Mouse (Mus musculus): ENCODE data around the gene Rab11b. TPM values are rescaled to one million over a fixed set of nuclear protein-coding genes. Genes with fewer than 3 reads are reported as not detected.

Gene Rab11b
- polyA plus RNA-seq, 1 experiment: 57.9 TPM

- Histone ChIP-seq H3K27me3 (ENCODE audit: control insufficient read depth, insufficient read depth, low read length, poor library complexity, severe bottlenecking) (no peaks in the 10 kb centered on the region), H3K27ac (ENCODE audit: insufficient read depth, low read length) (no peak overlapping the region), H3K4me1 (ENCODE audit: control insufficient read depth, insufficient read depth, low read length) (peaks cover 10% of the 10 kb centered on the region), H3K4me3 (ENCODE audit: low read depth, low read length) (no peak overlapping the region), H3K9me3 (replicated peaks; ENCODE audit: control insufficient read depth, insufficient read depth, low read length, poor library complexity, severe bottlenecking) (no peaks in the 10 kb centered on the region), H3K9ac (ENCODE audit: low read depth, poor library complexity, severe bottlenecking) (no peak overlapping the region), H3K36me3 (ENCODE audit: control insufficient read depth, insufficient read depth, low read length, poor library complexity, severe bottlenecking) (no peaks in the 10 kb centered on the region; the same call in 1 of the 2 replicates)
- TF ChIP-seq POLR2A (IDR thresholded peaks at IDR 0.05; ENCODE audit: insufficient read depth, low read length) (no peak), CTCF (IDR thresholded peaks at IDR 0.05; ENCODE audit: low read depth, low read length) (no peak), EP300 (IDR thresholded peaks at IDR 0.05; ENCODE audit: insufficient read depth, low read depth, low read length) (no peak)
Observed at GRCm38 (mm10) chr17:33783408-33783807, 23.1 kb upstream of the Rab11b start.

GRCm38 (mm10) chr17:33782067-33782466, 21.7 kb upstream of the Rab11b start:
- Histone ChIP-seq H3K9ac (ENCODE audit: low read depth, poor library complexity, severe bottlenecking) (peak overlapping the region; percentile 37), H3K4me3 (ENCODE audit: low read depth, low read length) (peak overlapping the region; percentile 66), H3K27ac (ENCODE audit: insufficient read depth, low read length) (no peak overlapping the region), H3K4me1 (ENCODE audit: control insufficient read depth, insufficient read depth, low read length) (peaks cover 10% of the 10 kb centered on the region), H3K9me3 (replicated peaks; ENCODE audit: control insufficient read depth, insufficient read depth, low read length, poor library complexity, severe bottlenecking) (no peaks in the 10 kb centered on the region), H3K27me3 (ENCODE audit: control insufficient read depth, insufficient read depth, low read length, poor library complexity, severe bottlenecking) (no peaks in the 10 kb centered on the region), H3K36me3 (ENCODE audit: control insufficient read depth, insufficient read depth, low read length, poor library complexity, severe bottlenecking) (peaks cover 3% of the 10 kb centered on the region)
- no peak for TF ChIP-seq EP300 (IDR thresholded peaks at IDR 0.05; ENCODE audit: insufficient read depth, low read depth, low read length)
- TF ChIP-seq POLR2A (IDR thresholded peaks at IDR 0.05; ENCODE audit: insufficient read depth, low read length): no peak
- no peak for TF ChIP-seq CTCF (IDR thresholded peaks at IDR 0.05; ENCODE audit: low read depth, low read length)

- no peak for TF ChIP-seq POLR2A (IDR thresholded peaks at IDR 0.05; ENCODE audit: insufficient read depth, low read length)
- TF ChIP-seq CTCF (IDR thresholded peaks at IDR 0.05; ENCODE audit: low read depth, low read length): no peak
- TF ChIP-seq EP300 (IDR thresholded peaks at IDR 0.05; ENCODE audit: insufficient read depth, low read depth, low read length): no peak
- peaks cover 10% of the 10 kb centered on the region for H3K4me1 ChIP-seq (ENCODE audit: control insufficient read depth, insufficient read depth, low read length)
Observed at GRCm38 (mm10) chr17:33781124-33781977, 21.0 kb upstream of the Rab11b start, which contains the start of gene Angptl4. Gene Angptl4 (minus strand): TSS chr17:33781830.

GRCm38 (mm10) chr17:33780431-33780830, 20.1 kb upstream of the Rab11b start:
- no peaks in the 10 kb centered on the region for H3K27me3 ChIP-seq (ENCODE audit: control insufficient read depth, insufficient read depth, low read length, poor library complexity, severe bottlenecking)
- peaks cover 10% of the 10 kb centered on the region for H3K4me1 ChIP-seq (ENCODE audit: control insufficient read depth, insufficient read depth, low read length)
- H3K27ac ChIP-seq (ENCODE audit: insufficient read depth, low read length): no peak overlapping the region
- peak overlapping the region; percentile 66 for H3K4me3 ChIP-seq (ENCODE audit: low read depth, low read length)
- TF ChIP-seq POLR2A (IDR thresholded peaks at IDR 0.05; ENCODE audit: insufficient read depth, low read length) (no peak), CTCF (IDR thresholded peaks at IDR 0.05; ENCODE audit: low read depth, low read length) (no peak), EP300 (IDR thresholded peaks at IDR 0.05; ENCODE audit: insufficient read depth, low read depth, low read length) (no peak)
- peaks cover 13% of the 10 kb centered on the region for H3K36me3 ChIP-seq (ENCODE audit: control insufficient read depth, insufficient read depth, low read length, poor library complexity, severe bottlenecking)
- H3K9me3 ChIP-seq (replicated peaks; ENCODE audit: control insufficient read depth, insufficient read depth, low read length, poor library complexity, severe bottlenecking): no peaks in the 10 kb centered on the region
- H3K9ac ChIP-seq (ENCODE audit: low read depth, poor library complexity, severe bottlenecking): peak overlapping the region; percentile 37

More at GRCm38 (mm10) chr17:33781124-33781977, 21.0 kb upstream of the Rab11b start, which contains the start of gene Angptl4:
- Histone ChIP-seq H3K27me3 (ENCODE audit: control insufficient read depth, insufficient read depth, low read length, poor library complexity, severe bottlenecking) (no peaks in the 10 kb centered on the region), H3K36me3 (ENCODE audit: control insufficient read depth, insufficient read depth, low read length, poor library complexity, severe bottlenecking) (peaks cover 9% of the 10 kb centered on the region), H3K27ac (ENCODE audit: insufficient read depth, low read length) (no peak within 1 kb of the TSS), H3K9ac (ENCODE audit: low read depth, poor library complexity, severe bottlenecking) (peak within 1 kb of the TSS; percentile 37), H3K9me3 (replicated peaks; ENCODE audit: control insufficient read depth, insufficient read depth, low read length, poor library complexity, severe bottlenecking) (no peaks in the 10 kb centered on the region), H3K4me3 (ENCODE audit: low read depth, low read length) (peak within 1 kb of the TSS; percentile 66)

GRCm38 (mm10) chr17:33779967-33780295, 19.6 kb upstream of the Rab11b start:
- H3K27ac ChIP-seq (ENCODE audit: insufficient read depth, low read length): no peak overlapping the region
- H3K9ac ChIP-seq (ENCODE audit: low read depth, poor library complexity, severe bottlenecking): no peak overlapping the region
- no peak overlapping the region for H3K4me3 ChIP-seq (ENCODE audit: low read depth, low read length)
- TF ChIP-seq EP300 (IDR thresholded peaks at IDR 0.05; ENCODE audit: insufficient read depth, low read depth, low read length) (no peak), CTCF (IDR thresholded peaks at IDR 0.05; ENCODE audit: low read depth, low read length) (no peak), POLR2A (IDR thresholded peaks at IDR 0.05; ENCODE audit: insufficient read depth, low read length) (no peak)
- H3K36me3 ChIP-seq (ENCODE audit: control insufficient read depth, insufficient read depth, low read length, poor library complexity, severe bottlenecking): peaks cover 17% of the 10 kb centered on the region
- H3K4me1 ChIP-seq (ENCODE audit: control insufficient read depth, insufficient read depth, low read length): peaks cover 10% of the 10 kb centered on the region
- H3K27me3 ChIP-seq (ENCODE audit: control insufficient read depth, insufficient read depth, low read length, poor library complexity, severe bottlenecking): no peaks in the 10 kb centered on the region
- no peaks in the 10 kb centered on the region for H3K9me3 ChIP-seq (replicated peaks; ENCODE audit: control insufficient read depth, insufficient read depth, low read length, poor library complexity, severe bottlenecking)
